Mouse (Mus musculus) thymus, postnatal 0 days (tissue): ENCODE measurements around the gene Nat8f1. TPM values are rescaled to one million over a fixed set of nuclear protein-coding genes. Genes with fewer than 3 reads are reported as not detected.
"Not testable (repeated sequence)": the region's sequence is repeated elsewhere in the genome, so short reads cannot be mapped to it uniquely, and the experiment has no call there.

Experiments used
- DNase-seq: peaks from one replicate; pipeline ENCODE4 v3.0.0-alpha.2; 2015; ENCODE audit warnings: low spot score
- polyA plus RNA-seq: library from polyadenylated mRNA; unstranded; fragments of >200 nt; fragmentation: Nextera tagmentation; extraction: Ambion mirVana; gene quantifications from 2 replicates; pipeline ENCODE4 v1.2.1, GENCODE M21; 2015

The Nat8f1 gene
- polyA plus RNA-seq, 1 experiment from 2014 or later = 9.5 TPM

- no peak for DNase-seq
These were observed 7.1 kb downstream of the Nat8f1 start for GRCm38 (mm10) chr6:85908341-85908740.

- DNase-seq = not testable (repeated sequence)
These were observed 8.6 kb downstream of the Nat8f1 start for GRCm38 (mm10) chr6:85906911-85907351.

- peak; percentile 65 for DNase-seq
These were observed 10.8 kb downstream of the Nat8f1 start, which contains the start of gene Nat8f4 for GRCm38 (mm10) chr6:85904642-85905061. Gene Nat8f4, minus strand, starts transcription at chr6:85904884.

- no peak for DNase-seq
These were observed 13.2 kb downstream of the Nat8f1 start for GRCm38 (mm10) chr6:85902303-85902702.

GRCm38 (mm10) chr6:85898596-85899475 lies 16.7 kb downstream of the Nat8f1 start:
- not testable (repeated sequence) for DNase-seq

GRCm38 (mm10) chr6:85895061-85895648 lies 20.3 kb downstream of the Nat8f1 start:
- DNase-seq = peak; percentile 5

- DNase-seq = no peak
These were observed 26.5 kb downstream of the Nat8f1 start for GRCm38 (mm10) chr6:85888961-85889360.

GRCm38 (mm10) chr6:85884311-85884710 lies 31.2 kb downstream of the Nat8f1 start:
- no peak for DNase-seq

GRCm38 (mm10) chr6:85883246-85883645 lies 32.2 kb downstream of the Nat8f1 start:
- not testable (repeated sequence) for DNase-seq

- DNase-seq = not testable (repeated sequence)
These were observed 46.5 kb downstream of the Nat8f1 start, which contains the start of gene Nat8f2 for GRCm38 (mm10) chr6:85869006-85869405. Gene Nat8f2, minus strand, starts transcription at chr6:85869158.

GRCm38 (mm10) chr6:85867726-85868690 lies 47.5 kb downstream of the Nat8f1 start:
- DNase-seq = no peak

GRCm38 (mm10) chr6:85866995-85867394 lies 48.5 kb downstream of the Nat8f1 start:
- DNase-seq = not testable (repeated sequence)

- not testable (repeated sequence) for DNase-seq
These were observed 49.3 kb downstream of the Nat8f1 start for GRCm38 (mm10) chr6:85866166-85866565.

GRCm38 (mm10) chr6:85864900-85865639 lies 50.4 kb downstream of the Nat8f1 start:
- DNase-seq = not testable (repeated sequence)

- DNase-seq = no peak
These were observed 51.6 kb downstream of the Nat8f1 start for GRCm38 (mm10) chr6:85863840-85864239.

- no peak for DNase-seq
These were observed 52.4 kb downstream of the Nat8f1 start for GRCm38 (mm10) chr6:85863136-85863535.

- DNase-seq = no peak
These were observed 52.9 kb downstream of the Nat8f1 start for GRCm38 (mm10) chr6:85862565-85862964.

- no peak for DNase-seq
These were observed 54.2 kb downstream of the Nat8f1 start for GRCm38 (mm10) chr6:85861247-85861646.
